Mouse (Mus musculus) heart, embryonic 14.5 days (tissue): ENCODE data around the gene Fam102b. TPM values are rescaled to one million over a fixed set of nuclear protein-coding genes. Genes with fewer than 3 reads are reported as not detected.

Source experiments
- ATAC-seq: fragments of 200-750 bp; cut with Nextera tagmentation; 2 replicates; pipeline ENCODE4 v1.8.0; 2017; ENCODE audit warnings: low read depth, moderate TSS enrichment; ENCODE audit not compliant: insufficient number of reproducible peaks, insufficient read depth, low FRiP score
- H3K27ac ChIP-seq, 2 experiments: fragments of 200-500 bp in 1 of 2; fragments of 300-500 bp in 1 of 2; sonication (generic) in 1 of 2; replicated peaks in 1 of 2; 2 replicates each; pipeline ENCODE4 v1.5.1; 2012 to 2014; ENCODE audit warnings: low read depth in 2 of 2, low read length in 2 of 2, control low read depth in 1 of 2, mild to moderate bottlenecking in 1 of 2, mixed read lengths in 1 of 2; ENCODE audit not compliant: control insufficient read depth in 1 of 2, insufficient read depth in 1 of 2
- H3K27me3 ChIP-seq: fragments of 300-500 bp; sonication (generic); 2 replicates; pipeline ENCODE4 v1.6.1; 2014; ENCODE audit warnings: mild to moderate bottlenecking, low read length, control low read depth; ENCODE audit not compliant: control insufficient read depth, insufficient read depth
- H3K36me3 ChIP-seq: fragments of 300-500 bp; sonication (generic); 2 replicates; pipeline ENCODE4 v1.6.1; 2014; ENCODE audit warnings: mild to moderate bottlenecking, control low read depth, low read length, mixed read lengths; ENCODE audit not compliant: control insufficient read depth, insufficient read depth
- H3K4me1 ChIP-seq, 2 experiments: fragments of 200-500 bp in 1 of 2; fragments of 300-500 bp in 1 of 2; sonication (generic) in 1 of 2; 2 replicates each; pipeline ENCODE4 v1.6.1; 2012 to 2014; ENCODE audit warnings: low read length in 2 of 2, control low read depth in 1 of 2, mixed read lengths in 1 of 2; ENCODE audit not compliant: control insufficient read depth in 2 of 2, insufficient read depth in 2 of 2
- H3K4me2 ChIP-seq: fragments of 300-500 bp; sonication (generic); 2 replicates; pipeline ENCODE4 v1.6.1; 2014; ENCODE audit warnings: mild to moderate bottlenecking, low read length
- H3K4me3 ChIP-seq, 2 experiments: fragments of 200-500 bp in 1 of 2; fragments of 300-500 bp in 1 of 2; sonication (generic) in 1 of 2; 2 replicates each; pipeline ENCODE4 v1.5.1; 2012 to 2014; ENCODE audit warnings: low read length in 2 of 2, mild to moderate bottlenecking in 2 of 2, control low read depth in 1 of 2, low read depth in 1 of 2, moderate library complexity in 1 of 2; ENCODE audit not compliant: control insufficient read depth in 1 of 2, insufficient read depth in 1 of 2
- H3K9ac ChIP-seq: fragments of 300-500 bp; sonication (generic); 2 replicates; pipeline ENCODE4 v1.6.1; 2014; ENCODE audit warnings: mild to moderate bottlenecking, low read length
- H3K9me3 ChIP-seq: fragments of 300-500 bp; sonication (generic); 2 replicates; pipeline ENCODE4 v1.6.1; 2016; ENCODE audit warnings: low read length, control low read depth; ENCODE audit not compliant: control insufficient read depth
- WGBS: fragments of 180-500 bp; shearing (Covaris S2); extraction: QIAGEN DNeasy Blood & Tissue Kit; methylation state at CpG from one replicate; pipeline ENCODE4 v1.1.7; 2014; 5-methylcytosine and 5-hydroxymethylcytosine counted together
- microRNA-seq: library from miRNA; unstranded; fragments of <30 nt; microRNA quantifications from one replicate; pipeline ENCODE4, GENCODE M21; 2016
- polyA plus RNA-seq: library from polyadenylated mRNA; unstranded; fragments of >200 nt; fragmentation: Nextera tagmentation; extraction: Ambion mirVana; gene quantifications from 2 replicates; pipeline ENCODE4 v1.2.1, GENCODE M21; 2014

Gene Fam102b
- polyA plus RNA-seq, 1 experiment from 2014 or later: 9.4 TPM

- Histone ChIP-seq H3K4me3 (no peak overlapping the region), H3K9ac (no peak overlapping the region), H3K4me2 (no peak overlapping the region), H3K27me3 (no peaks in the 10 kb centered on the region), H3K27ac (no peak overlapping the region), H3K4me1 (no peaks in the 10 kb centered on the region), H3K9me3 (no peaks in the 10 kb centered on the region), H3K36me3 (no peaks in the 10 kb centered on the region)
- 86% methylated on average over 6 of the region's 6 CpGs for WGBS
- ATAC-seq: no peak
Measured at GRCm38 (mm10) chr3:108933557-108933956, 93.8 kb downstream of the Fam102b start.

- Histone ChIP-seq H3K27me3 (no peaks in the 10 kb centered on the region), H3K4me2 (no peak overlapping the region), H3K27ac (no peak overlapping the region), H3K9me3 (no peaks in the 10 kb centered on the region), H3K4me1 (no peaks in the 10 kb centered on the region), H3K36me3 (no peaks in the 10 kb centered on the region), H3K4me3 (no peak overlapping the region), H3K9ac (no peak overlapping the region)
- ATAC-seq: no peak
- 60% methylated on average over 1 of the region's 1 CpGs for WGBS
Measured at GRCm38 (mm10) chr3:108926308-108926707, 101.1 kb downstream of the Fam102b start.

- Histone ChIP-seq H3K4me1 (no peaks in the 10 kb centered on the region), H3K9ac (no peak overlapping the region), H3K27ac (no peak overlapping the region), H3K27me3 (no peaks in the 10 kb centered on the region), H3K4me2 (no peak overlapping the region), H3K9me3 (no peaks in the 10 kb centered on the region), H3K36me3 (no peaks in the 10 kb centered on the region), H3K4me3 (no peak overlapping the region)
- no peak for ATAC-seq
- 79% methylated on average over 4 of the region's 4 CpGs for WGBS
Measured at GRCm38 (mm10) chr3:108925677-108926076, 101.7 kb downstream of the Fam102b start.

- no peak overlapping the region for H3K4me3 ChIP-seq
- no peak overlapping the region for H3K27ac ChIP-seq
- H3K27me3 ChIP-seq: no peaks in the 10 kb centered on the region
- H3K4me2 ChIP-seq: no peak overlapping the region
- WGBS: 68% methylated on average over 1 of the region's 1 CpGs
- no peaks in the 10 kb centered on the region for H3K4me1 ChIP-seq
- no peak for ATAC-seq
- H3K36me3 ChIP-seq: no peaks in the 10 kb centered on the region
- no peaks in the 10 kb centered on the region for H3K9me3 ChIP-seq
- H3K9ac ChIP-seq: no peak overlapping the region
Measured at GRCm38 (mm10) chr3:108921822-108922221, 105.6 kb downstream of the Fam102b start.

Small RNA genes within 50 kb of the gene (microRNA-seq; reads per million reads assigned to microRNA genes)
- gene Gm44384: not detected

Other genes starting within 250 kb of the Fam102b start
- 28.4 and 31.6 TPM in 2 replicates for gene Stxbp3, start 187.1 kb downstream of the Fam102b start, polyA plus RNA-seq
- 0.05 and 0.20 TPM in 2 replicates for gene Fndc7, start 137.6 kb downstream of the Fam102b start, polyA plus RNA-seq
- 37.5 and 47.5 TPM in 2 replicates for gene Prpf38b, start 115.9 kb downstream of the Fam102b start, polyA plus RNA-seq
- gene Henmt1, start 87.7 kb downstream of the Fam102b start, polyA plus RNA-seq: not detected in 2 replicates
- gene Gm9857, start 87.2 kb downstream of the Fam102b start, polyA plus RNA-seq: not detected in 2 replicates
- gene Slc25a54, start 52.9 kb upstream of the Fam102b start, polyA plus RNA-seq: not detected in 2 replicates
- gene Slc25a24, start 95.5 kb upstream of the Fam102b start, polyA plus RNA-seq: 24.0 and 26.1 TPM in 2 replicates